Mouse (Mus musculus): Measurements from ENCODE around the gene Gm6217.
"Not testable (repeated sequence)": the region's sequence is repeated elsewhere in the genome, so short reads cannot be mapped to it uniquely, and the experiment has no call there.

GRCm38 (mm10) chr1:82931326-82931725, at the start of gene Gm6217:
- not testable (repeated sequence) for TF ChIP-seq CTCF (IDR thresholded peaks at IDR 0.05; ENCODE audit: extremely low read depth, insufficient read length, insufficient replicate concordance, low read depth, low read length); POLR2A (IDR thresholded peaks at IDR 0.05; ENCODE audit: low read depth, low read length)

Measured in small intestine, adult 2 months (tissue).